Mouse (Mus musculus) layer of hippocampus, postnatal 14 days (tissue): ENCODE results near the gene Id1. TPM values are rescaled to one million over a fixed set of nuclear protein-coding genes. Genes with fewer than 3 reads are reported as not detected.
A peak's percentile ranks its signal among the peaks of the same experiment; 100 is the strongest.

ENCODE experiments used
- DNase-seq, 2 experiments: peaks; one replicate each; pipeline ENCODE4 v3.0.0; 2021 to 2022; ENCODE audit warnings: low spot score in 2 of 2, mixed read lengths in 1 of 2
- long read RNA-seq, 2 experiments: library from polyadenylated mRNA; stranded (forward); transcript quantifications; one replicate each; pipeline ENCODE4 v2.0.0; 2021
- total RNA-seq, 2 experiments: library from RNA; stranded (reverse); gene quantifications; 2 replicates each; pipeline ENCODE4 v1.2.3; 2021

The Id1 gene
- total RNA-seq = 10 to 100 TPM; 32.9 to 35.8 TPM
- long read RNA-seq, experiment 1, transcript Id1-201 (2 exons, 934 nt) = major isoform, 5 of 5 reads
- long read RNA-seq, experiment 1, partial matches to known transcripts = 0 of 5 reads
- long read RNA-seq, experiment 1, other reads (novel, unspliced or antisense) = 0 of 5 reads
- long read RNA-seq, experiment 2, transcript Id1-201 (2 exons, 934 nt) = major isoform, 12 of 15 reads
- long read RNA-seq, experiment 2, partial matches to known transcripts = 0 of 15 reads
- long read RNA-seq, experiment 2, other reads (novel, unspliced or antisense) = 1 of 15 reads

GRCm38 (mm10) chr2:152736090-152736601 is at the start of gene Id1:
Gene Id1 (plus strand): TSS chr2:152736251.
- DNase-seq = peak; percentile 64 to 72

DNA sequence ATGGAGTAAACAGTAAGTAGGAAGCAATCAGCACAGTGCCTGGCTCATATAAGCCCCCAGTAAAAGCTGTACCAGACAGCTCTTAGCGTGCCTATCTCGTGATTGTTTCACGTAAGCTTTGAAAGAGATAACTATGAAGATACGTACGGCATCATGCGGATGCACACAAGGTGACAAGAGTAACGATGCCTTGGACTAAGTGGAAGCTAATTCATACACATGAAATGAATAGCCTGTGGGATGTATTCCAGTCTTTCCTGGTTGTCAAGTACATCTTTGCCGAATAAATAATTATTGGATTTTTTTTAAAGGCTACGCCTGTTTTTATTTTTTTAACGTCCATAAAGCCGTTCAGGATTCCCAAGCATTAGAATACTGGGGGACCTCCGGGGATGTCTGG is 49.7 kb upstream of the Id1 start:
- DNase-seq = no peak

DNA sequence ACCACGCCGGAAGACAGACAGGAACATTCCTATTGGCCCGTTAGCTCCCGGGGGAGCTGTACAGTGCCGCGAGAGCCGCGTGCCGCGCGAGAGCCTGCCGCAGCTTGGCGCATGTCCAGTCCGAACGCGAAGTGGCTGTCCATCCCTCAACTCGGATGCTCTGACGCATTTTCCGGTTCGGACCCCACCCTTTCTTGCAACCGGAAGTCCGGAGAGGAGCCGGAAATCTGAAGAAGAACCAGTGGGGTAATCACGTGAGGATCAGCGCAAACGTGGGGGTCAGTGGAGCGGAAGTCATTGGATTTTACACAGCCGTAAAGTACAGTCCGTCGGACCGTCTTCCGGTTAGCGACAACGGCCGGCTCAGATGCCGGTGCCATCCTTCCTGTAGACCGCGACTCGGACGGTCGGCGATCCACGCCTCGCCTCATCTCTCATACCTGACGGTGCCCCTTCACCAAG is 49.2 kb upstream of the Id1 start, which contains the start of gene Mcts2:
Gene Mcts2, plus strand, starts transcription at position 230 of the 462 bp plus-strand sequence.
- DNase-seq = peak; percentile 92 to 94

DNA sequence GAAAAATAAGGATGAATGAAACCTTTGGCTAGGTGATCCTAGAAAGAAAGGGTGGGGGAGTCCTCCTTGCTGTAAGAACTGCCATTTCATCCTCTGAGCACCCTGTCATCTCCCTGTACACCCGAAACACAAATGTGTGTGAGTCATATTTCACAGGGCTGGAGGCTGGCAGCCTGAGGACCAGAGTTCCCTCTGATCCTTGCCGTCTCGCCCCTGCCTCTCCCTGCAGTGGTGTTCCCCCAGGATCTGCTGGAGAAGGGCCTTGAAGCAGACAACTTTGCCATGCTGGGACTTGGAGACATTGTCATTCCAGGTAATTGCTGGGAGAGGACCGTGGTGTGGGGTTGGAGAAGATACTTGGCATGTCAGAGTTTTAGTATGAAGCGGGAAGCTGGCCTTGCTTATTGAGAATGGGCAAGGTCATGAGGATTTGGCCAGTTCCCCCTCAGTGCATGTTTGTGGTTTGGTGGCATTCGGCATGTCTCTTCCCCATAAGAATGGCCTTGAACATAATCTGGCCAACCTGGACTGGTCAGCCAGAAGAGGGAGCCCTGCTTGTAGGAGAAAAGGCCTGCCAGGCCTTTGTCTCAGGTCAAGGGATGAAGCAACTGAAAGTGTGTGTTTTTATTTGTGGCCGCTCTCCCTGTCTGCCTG is 44.4 kb upstream of the Id1 start:
- no peak for DNase-seq

GRCm38 (mm10) chr2:152693233-152693632 is 42.8 kb upstream of the Id1 start:
- DNase-seq = peak; percentile 71 to 73

DNA sequence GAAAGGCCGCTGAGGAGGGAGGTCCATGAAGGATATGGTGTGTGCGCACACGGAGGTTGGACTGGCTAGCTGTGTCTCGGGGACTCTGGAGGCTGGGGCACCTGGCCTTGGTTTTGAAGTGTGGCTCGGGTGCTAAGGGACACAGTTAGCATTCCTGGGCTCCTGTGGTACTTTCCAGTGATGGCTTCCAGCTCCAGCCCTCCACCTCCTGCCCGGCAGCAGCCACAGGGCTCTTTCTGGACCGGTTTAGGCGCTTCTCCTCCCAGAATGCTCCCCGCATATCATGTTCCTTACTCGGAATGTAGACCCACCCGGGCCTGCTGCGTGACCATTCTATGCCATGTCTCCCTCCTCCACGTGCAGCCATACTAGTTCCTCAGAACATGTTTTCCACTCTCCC is 42.3 kb upstream of the Id1 start:
- no peak for DNase-seq

DNA sequence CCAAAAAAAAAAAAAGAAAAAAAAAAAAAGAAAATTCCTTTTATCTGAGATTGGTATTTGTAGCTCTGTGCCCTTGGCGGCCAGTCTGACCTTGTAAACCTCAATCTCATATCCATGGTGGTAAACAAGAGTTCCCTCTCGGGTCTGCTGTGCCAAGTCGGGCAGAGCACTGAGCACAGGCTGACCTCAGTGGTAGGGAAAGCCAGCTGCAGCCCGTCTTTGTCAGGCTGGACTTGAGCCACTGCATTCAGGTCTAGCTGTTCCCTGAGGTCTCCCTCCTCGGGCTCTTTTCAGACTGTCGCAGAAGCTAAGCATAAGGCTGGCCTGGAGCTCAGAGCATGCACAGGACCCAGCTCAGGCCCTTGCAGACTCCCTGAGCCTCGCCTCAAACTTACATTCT is 41.3 kb upstream of the Id1 start:
- no peak for DNase-seq

GRCm38 (mm10) chr2:152696016-152696415 is 40.0 kb upstream of the Id1 start:
- DNase-seq = no peak

- DNase-seq = peak; percentile 94
These were observed 39.4 kb upstream of the Id1 start for GRCm38 (mm10) chr2:152696476-152697164.

DNA sequence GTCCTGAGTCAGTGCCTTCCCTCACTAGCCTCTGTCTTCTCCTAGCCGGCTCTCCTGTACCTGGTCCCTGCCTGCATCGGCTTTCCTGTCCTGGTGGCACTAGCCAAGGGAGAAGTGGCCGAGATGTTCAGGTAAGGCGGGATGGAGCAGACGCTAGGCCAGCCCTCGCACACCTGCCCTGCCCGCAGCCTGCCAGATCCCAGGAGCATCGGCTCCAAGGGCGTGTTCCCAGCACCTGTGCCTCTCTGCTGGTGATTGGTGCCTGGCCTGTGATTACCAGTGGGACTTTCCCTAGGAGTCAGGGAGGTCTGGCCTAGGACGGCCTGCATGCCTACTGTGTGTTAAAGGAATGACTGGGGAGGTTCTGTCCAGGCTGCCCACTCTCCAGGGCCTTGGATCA is 35.9 kb upstream of the Id1 start:
- no peak for DNase-seq

DNA sequence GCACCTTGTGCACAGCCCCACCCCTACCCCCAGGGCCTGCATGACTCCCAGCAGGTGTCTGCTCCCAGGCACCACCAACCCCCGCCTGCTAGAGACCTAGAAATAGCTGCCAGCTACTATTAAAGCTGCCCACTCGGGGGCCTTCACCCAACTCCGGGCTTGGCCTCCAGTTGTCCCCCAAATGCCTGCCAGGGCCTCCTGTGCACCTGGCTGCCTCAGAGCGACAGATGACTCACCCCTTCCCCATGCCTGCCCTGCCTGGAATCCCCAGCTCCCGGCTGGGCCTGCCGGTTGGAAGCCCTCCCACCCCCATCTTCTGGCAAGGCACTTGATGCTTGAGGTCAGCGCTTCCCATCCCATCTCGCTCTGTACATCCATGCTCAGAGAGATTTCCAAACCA is 35.3 kb upstream of the Id1 start:
- no peak for DNase-seq

GRCm38 (mm10) chr2:152703596-152704255 is 32.3 kb upstream of the Id1 start:
- DNase-seq = no peak

DNA sequence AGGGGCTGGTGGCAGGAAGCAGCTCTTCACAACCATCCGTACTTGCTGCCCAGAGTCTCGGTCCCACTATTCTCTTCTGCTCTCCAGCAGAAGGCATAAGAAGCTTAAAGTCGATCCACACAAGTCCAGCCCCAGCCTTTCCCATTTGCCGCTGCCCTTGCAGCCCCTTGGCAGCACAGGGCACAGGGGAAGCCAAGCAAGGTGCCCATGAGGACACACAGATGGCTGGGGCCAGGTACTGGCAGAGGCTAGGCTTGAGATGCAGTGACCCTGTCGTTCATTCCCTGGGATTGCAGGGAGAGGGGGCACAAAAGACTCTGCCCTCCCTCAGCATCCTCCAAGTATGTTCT is 31.8 kb upstream of the Id1 start:
- no peak for DNase-seq

GRCm38 (mm10) chr2:152704811-152705370 is 31.2 kb upstream of the Id1 start:
- DNase-seq = no peak

GRCm38 (mm10) chr2:152705993-152706571 is 30.0 kb upstream of the Id1 start:
- DNase-seq = peak; percentile 71 to 79

DNA sequence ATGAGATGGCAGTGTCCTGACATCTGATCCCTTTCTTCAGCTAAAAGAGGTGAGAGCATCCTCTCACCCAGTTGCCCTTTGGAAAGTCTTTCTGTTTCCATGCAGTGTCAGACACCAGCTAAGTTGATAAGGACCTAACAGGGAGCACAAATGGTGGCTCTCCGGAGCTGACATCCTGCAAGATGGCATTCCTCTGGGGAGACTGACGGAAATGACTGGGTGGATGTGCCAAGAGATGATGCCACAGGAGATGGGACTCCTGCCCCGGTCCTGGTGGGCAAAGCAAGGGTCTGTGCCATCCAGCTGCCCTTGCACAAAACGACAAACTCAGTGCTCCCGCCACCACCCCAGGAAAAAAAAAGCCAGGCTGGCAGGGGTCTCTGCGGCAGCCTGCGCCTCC is 28.9 kb upstream of the Id1 start:
- DNase-seq = no peak

GRCm38 (mm10) chr2:152707627-152708026 is 28.4 kb upstream of the Id1 start:
- peak; percentile 70 to 72 for DNase-seq

DNA sequence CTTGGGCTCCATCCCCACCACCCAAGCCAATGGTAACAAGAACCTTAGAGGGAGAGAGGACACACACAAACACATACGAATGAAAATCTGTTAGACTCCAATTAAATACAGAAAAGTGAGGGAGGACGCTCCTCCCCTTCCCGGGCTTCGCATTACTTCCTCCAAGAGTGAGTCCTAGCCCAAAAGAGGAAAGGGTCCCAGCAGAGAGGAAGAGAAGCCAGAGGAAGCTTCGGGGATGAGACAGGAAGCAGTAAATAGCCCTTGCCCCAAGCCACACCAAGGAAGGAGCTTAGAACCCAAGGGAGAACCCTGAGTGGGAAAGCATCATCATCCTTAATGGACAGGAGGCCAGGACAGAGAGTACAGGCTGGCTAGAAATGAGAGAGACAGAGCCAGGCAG is 27.0 kb upstream of the Id1 start:
- DNase-seq = no peak

DNA sequence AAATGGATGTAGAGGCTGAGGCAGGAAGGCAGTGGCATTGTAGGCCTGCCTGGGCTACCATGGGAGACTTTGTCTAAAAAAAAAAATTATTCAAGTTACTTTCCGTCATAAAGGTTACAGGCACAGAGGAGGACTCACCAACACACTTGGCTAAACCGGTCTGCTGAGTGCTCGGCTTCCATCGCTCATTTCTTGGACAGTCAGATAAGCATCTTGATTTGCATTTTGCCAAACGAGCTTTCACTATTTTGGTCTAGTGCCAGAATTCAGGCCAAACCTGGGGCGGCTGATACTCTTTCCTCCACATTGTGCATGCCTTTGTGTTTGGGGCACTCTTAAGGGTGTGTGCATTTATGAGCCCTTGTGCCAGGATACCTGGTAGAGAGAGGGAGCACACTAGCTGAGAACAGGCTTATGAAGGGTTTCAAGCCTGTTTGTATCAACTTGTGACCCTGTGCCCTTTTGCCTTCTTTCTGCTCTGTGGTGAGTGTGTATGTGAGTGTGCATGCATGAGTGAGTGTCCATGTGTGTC is 19.7 kb upstream of the Id1 start:
- no peak for DNase-seq

DNA sequence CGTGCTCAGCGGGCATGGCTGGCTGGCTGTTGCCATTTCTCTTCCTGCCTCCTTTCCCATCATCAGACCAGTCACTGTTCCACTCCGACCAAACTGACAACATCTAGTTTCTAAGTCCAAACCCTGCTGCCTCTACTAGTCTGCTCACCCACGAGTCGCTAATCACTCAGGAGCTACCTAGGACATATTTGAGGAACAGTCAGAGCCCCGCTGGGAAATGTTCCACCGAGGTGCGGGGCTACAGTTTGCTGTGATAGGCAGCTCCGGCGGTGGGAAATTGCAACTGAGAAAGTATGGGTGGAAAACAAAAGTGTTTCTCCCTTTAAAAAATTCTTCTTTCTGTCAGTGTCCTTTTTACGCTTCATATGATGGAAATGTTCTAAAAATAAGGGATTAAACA is 18.4 kb upstream of the Id1 start:
- DNase-seq = no peak

- DNase-seq = no peak
These were observed 18.0 kb upstream of the Id1 start for GRCm38 (mm10) chr2:152718076-152718475.
